Mouse (Mus musculus): ENCODE measurements around the gene Iqce. TPM values are rescaled to one million over a fixed set of nuclear protein-coding genes. Genes with fewer than 3 reads are reported as not detected.

Iqce gene
- total and polyA plus RNA-seq, 3 experiments: 2.2 to 11.2 (median 5.3) TPM

DNA sequence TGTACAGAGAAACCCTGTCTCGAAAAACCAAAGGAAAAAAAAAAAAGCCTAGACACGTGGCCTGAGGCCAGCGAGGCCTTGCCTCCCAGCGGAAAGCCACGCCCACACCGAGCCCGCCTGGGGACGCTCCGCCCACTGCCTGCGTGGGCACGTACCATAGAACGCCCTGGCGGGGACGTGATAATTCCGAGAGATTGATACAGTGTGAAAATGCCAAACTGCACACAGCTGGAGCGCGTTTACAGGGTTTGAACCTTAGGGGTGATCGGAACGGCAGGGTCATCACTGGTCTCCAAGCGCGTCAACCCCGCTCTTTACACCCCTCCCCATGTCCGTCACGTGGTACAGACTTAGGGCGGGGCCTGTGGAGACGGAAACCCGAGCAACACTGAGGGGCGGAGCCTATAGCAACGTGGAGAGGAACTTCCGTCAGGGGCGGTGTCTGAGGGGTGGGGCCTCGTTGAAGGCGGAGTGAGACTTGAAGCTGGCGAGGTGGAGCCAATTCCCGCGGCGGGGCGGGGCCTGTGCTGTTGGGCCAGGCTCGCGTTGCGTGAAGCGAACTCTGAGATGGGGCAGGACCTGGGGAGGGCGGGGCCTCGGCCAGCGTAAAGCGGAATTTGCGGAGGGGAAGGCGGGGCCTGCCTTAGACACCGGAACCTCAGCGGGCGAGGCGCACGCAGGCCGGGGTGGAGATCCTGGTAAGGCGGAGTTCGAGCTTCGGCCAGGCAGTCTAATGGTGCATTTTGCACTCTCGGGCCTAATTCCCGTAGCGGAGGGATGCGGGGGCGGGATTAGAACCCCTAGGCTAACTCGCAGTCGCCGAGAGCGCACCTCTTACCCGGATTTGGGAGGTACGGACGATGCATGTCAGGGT is 2.4 kb upstream of the Iqce start, which contains the start of gene Brat1:
Gene Brat1 (plus strand): TSS at position 634 of the 874 bp plus-strand sequence.
- TF ChIP-seq CHD1 (IDR thresholded peaks at IDR 0.05; ENCODE audit: low read depth, low read length) (peak; percentile 99), EP300 (IDR thresholded peaks at IDR 0.05; ENCODE audit: low read length) (no peak), ETS1 (conservative IDR thresholded peaks at IDR 0.05; ENCODE audit: low read depth, low read length) (0 out of 2 replicates have a peak, but pooled peaks have one; percentile 22), ZMIZ1 (IDR thresholded peaks at IDR 0.05; ENCODE audit: low read depth, low read length) (peak; percentile 78), NELFE (IDR thresholded peaks at IDR 0.05; ENCODE audit: low read depth, low read length) (peak; percentile 91), BHLHE40 (IDR thresholded peaks at IDR 0.05; ENCODE audit: low read depth, low read length) (peak; percentile 61), KAT2A (IDR thresholded peaks at IDR 0.05; ENCODE audit: insufficient replicate concordance, low read length) (no peak), TBP (conservative IDR thresholded peaks at IDR 0.05; ENCODE audit: low read depth, low read length) (no peak), POLR2A (IDR thresholded peaks at IDR 0.05; ENCODE audit: low read depth, low read length) (peak; percentile 91), USF1 (IDR thresholded peaks at IDR 0.05; ENCODE audit: low read depth, low read length) (peak; percentile 88), ZNF384 (IDR thresholded peaks at IDR 0.05; ENCODE audit: low read depth, low read length) (peak; percentile 94), MAX (IDR thresholded peaks at IDR 0.05; ENCODE audit: low read length) (peak; percentile 98), IRF4 (IDR thresholded peaks at IDR 0.05; ENCODE audit: low read depth, low read length) (0 out of 2 replicates have a peak, but pooled peaks have one; percentile 31), MAZ (IDR thresholded peaks at IDR 0.05; ENCODE audit: low read depth, low read length) (0 out of 2 replicates have a peak, but pooled peaks have one; percentile 1), NRF1 (IDR thresholded peaks at IDR 0.05; ENCODE audit: low read depth, low read length) (peak; percentile 64), ELF1 (IDR thresholded peaks at IDR 0.05; ENCODE audit: low read depth, low read length) (peak; percentile 84), USF2 (conservative IDR thresholded peaks at IDR 0.05; ENCODE audit: low read depth, low read length) (peak; percentile 88), SMC3 (IDR thresholded peaks at IDR 0.05; ENCODE audit: low read depth, low read length) (no peak), MYC (IDR thresholded peaks at IDR 0.05; ENCODE audit: low read depth, low read length) (peak; percentile 90; the same call in 1 of the 2 replicates), CTCF (conservative IDR thresholded peaks at IDR 0.05 in 1 of 2, IDR thresholded peaks at IDR 0.05 in 1 of 2; ENCODE audit: low read depth in 2 of 2, low read length in 2 of 2) (no peak), MEF2A (IDR thresholded peaks at IDR 0.05; ENCODE audit: borderline replicate concordance, low read depth, low read length) (0 out of 2 replicates have a peak, but pooled peaks have one; percentile 24), MXI1 (IDR thresholded peaks at IDR 0.05; ENCODE audit: low read depth, low read length) (peak; percentile 91), HCFC1 (IDR thresholded peaks at IDR 0.05; ENCODE audit: low read depth, low read length) (peak; percentile 71), SIN3A (IDR thresholded peaks at IDR 0.05; ENCODE audit: low read length) (0 out of 2 replicates have a peak, but pooled peaks have one; percentile 58)
- H3K4me1 ChIP-seq (ENCODE audit: control insufficient read depth in 1 of 2, insufficient read depth in 2 of 2): peaks cover 11 to 47% of the 10 kb centered on the region in 2 experiments
- H3K9me3 ChIP-seq (replicated peaks; ENCODE audit: low read length): no peaks in the 10 kb centered on the region
- peak within 1 kb of the TSS; percentile 69 for H3K9ac ChIP-seq (ENCODE audit: insufficient read depth, low read depth)
- peak within 1 kb of the TSS; percentile 79 for H3K4me2 ChIP-seq (ENCODE audit: insufficient read depth, low read depth, poor library complexity, severe bottlenecking)
- H3K27me3 ChIP-seq (replicated peaks): no peaks in the 10 kb centered on the region
- in situ Hi-C loops (cut with MboI; ENCODE audit: low pct_ligation_motif_present, low pct_unique_long_range_greater_than_20kb, low sequenced_read_pairs): loop anchor here (5.0 kb wide), 1 partner anchor 38 kb away; no protein-coding TSS in a partner anchor
- no peaks in the 10 kb centered on the region for H3K79me2 ChIP-seq (replicated peaks; ENCODE audit: control insufficient read depth, extremely low read depth, insufficient read depth, poor library complexity, severe bottlenecking)
- peak within 1 kb of the TSS; percentile 81 for H3K27ac ChIP-seq (ENCODE audit: insufficient read depth, low read depth)
- dilution Hi-C loops (cut with MboI; ENCODE audit: extremely low pct_ligation_motif_present, extremely low pct_unique_long_range_greater_than_20kb, low sequenced_read_pairs): no loop called here
- peak; percentile 99 for DNase-seq (ENCODE audit: extremely low read depth)
- peaks cover 0 to 30% of the 10 kb centered on the region in 2 experiments for H3K36me3 ChIP-seq (replicated peaks in 1 of 2; ENCODE audit: control insufficient read depth in 1 of 2, insufficient read depth in 1 of 2, low read length in 1 of 2)
- H3K4me3 ChIP-seq (replicated peaks in 1 of 3; ENCODE audit: low read depth in 2 of 3, low read length in 2 of 3, poor library complexity in 1 of 3): peak within 1 kb of the TSS; percentile 66 to 77 (median 69)
